Mouse (Mus musculus) heart, postnatal 0 days (tissue): ENCODE results near the gene B4galnt4.

ENCODE experiments used
- CTCF ChIP-seq: IDR thresholded peaks from 2 replicates; pipeline ENCODE4 v1.5.1; 2016; ENCODE audit warnings: antibody characterized with exemption, control low read depth, low read depth
- EP300 ChIP-seq: IDR thresholded peaks from 2 replicates; pipeline ENCODE4 v1.6.1; 2016; ENCODE audit warnings: antibody characterized with exemption, low read depth

DNA sequence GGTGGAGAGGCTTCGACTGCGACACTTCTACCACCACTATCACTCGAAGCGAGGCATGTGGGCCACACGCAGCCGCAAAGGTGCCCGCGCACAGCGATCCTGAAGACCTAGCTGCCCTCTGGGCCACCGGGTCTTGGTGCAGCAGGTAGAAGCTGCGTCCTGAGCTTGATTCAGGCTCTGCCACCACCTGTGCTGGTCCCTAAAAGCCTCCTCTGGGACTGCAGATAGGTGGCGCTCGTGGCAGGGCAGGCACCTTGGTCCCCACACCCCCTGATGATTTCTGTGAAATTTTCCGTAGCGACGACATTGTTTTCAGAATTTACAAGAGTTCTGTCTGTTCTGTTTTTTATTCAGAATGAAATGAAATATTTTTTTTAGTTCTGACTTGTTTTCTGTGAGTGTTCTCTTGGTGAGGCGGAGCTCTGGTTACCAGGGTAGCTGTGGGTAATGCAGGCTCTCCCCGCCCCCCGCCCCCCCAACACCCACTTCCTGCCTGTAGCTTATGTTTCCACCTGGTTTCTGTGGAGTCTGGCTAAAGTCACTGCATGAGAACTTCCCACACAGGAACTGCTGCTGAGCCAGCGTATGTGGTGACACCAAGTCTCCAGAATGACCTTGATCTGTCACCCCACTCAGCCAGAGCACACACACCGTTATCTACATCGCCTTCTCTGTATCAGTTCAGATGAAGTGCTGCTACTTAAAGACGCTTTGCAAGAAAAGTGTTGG, 11.3 kb downstream of the B4galnt4 start:
- TF ChIP-seq CTCF (peak; percentile 49), EP300 (no peak)
